ENCODE assay signal across 25 mouse cellular contexts in the genomic region with DNA sequence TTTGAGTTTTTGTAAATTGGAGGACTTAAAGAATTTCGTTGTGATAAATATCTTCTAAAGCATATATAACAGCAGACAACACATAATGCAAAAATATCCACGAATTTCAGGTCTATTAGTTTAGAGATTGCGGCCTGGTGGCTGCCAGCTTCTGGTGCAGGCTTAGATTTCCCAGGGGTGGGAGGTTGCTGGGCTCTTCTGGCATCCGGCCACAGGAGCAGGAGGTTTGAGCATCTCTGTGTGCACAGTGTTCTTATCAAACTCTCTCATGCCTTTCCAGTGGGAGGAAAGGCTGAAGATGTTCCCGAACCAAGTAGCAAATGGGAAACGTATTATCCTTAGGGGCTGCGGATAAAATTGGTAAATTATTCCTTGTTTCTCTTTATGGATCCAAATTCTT.
DNase-seq lines count a peak whose midpoint lies in the region; ATAC-seq and TF ChIP-seq lines count a peak whose summit lies in the region.
"Had no signal": no experiment of that assay in that cellular context is flagged by ENCODE, and none has a peak within 500 bp of the region (broad histone marks: within the 10 kb centered on the region; RNA-seq: fewer than 3 reads in every experiment).

No protein-coding gene starts in this region.

- H3K36me3 ChIP-seq in forebrain, embryonic 14.5 days (ENCODE audit: control insufficient read depth, insufficient read depth, low read length), result no peaks in the 10 kb centered on the region
- H3K36me3 ChIP-seq in forebrain, embryonic 10.5 days (replicated peaks), result no peaks in the 10 kb centered on the region
- no peaks in the 10 kb centered on the region for H3K36me3 ChIP-seq in kidney, embryonic 15.5 days
- no peaks in the 10 kb centered on the region for H3K36me3 ChIP-seq in heart, embryonic 10.5 days
- H3K36me3 ChIP-seq: G1E; hindbrain, embryonic 10.5 days; intestine, embryonic 15.5 days; limb, embryonic 12.5 days had no signal

- TF ChIP-seq CTCF in brain, embryonic 14.5 days (IDR thresholded peaks at IDR 0.05; ENCODE audit: borderline replicate concordance, extremely low read depth, insufficient read depth, insufficient read length), result no peak

- no peak overlapping the region for H3K4me3 ChIP-seq in forebrain, embryonic 14.5 days (ENCODE audit: low read depth, low read length)
- H3K4me3 ChIP-seq in forebrain, embryonic 10.5 days, result no peak overlapping the region
- no peak overlapping the region for H3K4me3 ChIP-seq in kidney, embryonic 15.5 days (replicated peaks)
- H3K4me3 ChIP-seq in heart, embryonic 10.5 days, result no peak overlapping the region
- H3K4me3 ChIP-seq: erythroblast, embryonic 14.5 days; forebrain, embryonic 13.5 days; hindbrain, embryonic 10.5 days; intestine, embryonic 15.5 days; limb, embryonic 12.5 days had no signal

- H3K4me2 ChIP-seq in forebrain, embryonic 14.5 days (ENCODE audit: low read length), result no peak overlapping the region
- 0 out of 2 replicates have a peak overlapping the region, but pooled peaks have one; percentile 9 for H3K4me2 ChIP-seq in kidney, embryonic 15.5 days
- H3K4me2 ChIP-seq: forebrain, embryonic 13.5 days; heart, embryonic 11.5 days; intestine, embryonic 15.5 days; limb, embryonic 12.5 days; liver, embryonic 11.5 days had no signal

- WGBS in forebrain, embryonic 14.5 days, result 73% methylated on average over 7 of the region's 7 CpGs
- 83% methylated on average over 7 of the region's 7 CpGs for WGBS in forebrain, embryonic 10.5 days
- WGBS in kidney, embryonic 15.5 days, result 64% methylated on average over 7 of the region's 7 CpGs
- 64% methylated on average over 7 of the region's 7 CpGs for WGBS in heart, embryonic 10.5 days

- DNase-seq in forebrain, embryonic 14.5 days (ENCODE audit: low spot score), result peak; percentile 43
- DNase-seq in forebrain, embryonic 10.5 days (ENCODE audit: extremely low spot score, low spot score), result no peak
- DNase-seq in kidney, adult 18-20 months, result no peak
- DNase-seq in brain, embryonic 14.5 days (ENCODE audit: low read depth), result peak; percentile 63
- DNase-seq in kidney, postnatal 14 days, result peak; percentile 55
- DNase-seq in heart, embryonic 10.5 days (ENCODE audit: low spot score), result no peak
- DNase-seq: cerebellum, adult 2 months; gastrocnemius, postnatal 10 days; heart, postnatal 10 days; liver, postnatal 0 days; right cerebral cortex, postnatal 14 days had no signal

- no peaks in the 10 kb centered on the region for H3K9me3 ChIP-seq in forebrain, embryonic 14.5 days (replicated peaks; ENCODE audit: control insufficient read depth, low read length)
- H3K9me3 ChIP-seq in forebrain, embryonic 10.5 days, result no peaks in the 10 kb centered on the region
- H3K9me3 ChIP-seq in kidney, embryonic 15.5 days (replicated peaks), result no peaks in the 10 kb centered on the region
- no peaks in the 10 kb centered on the region for H3K9me3 ChIP-seq in heart, embryonic 10.5 days
- H3K9me3 ChIP-seq: forebrain, embryonic 13.5 days; G1E; hindbrain, embryonic 10.5 days; intestine, embryonic 15.5 days; limb, embryonic 12.5 days had no signal

- ATAC-seq in forebrain, embryonic 14.5 days, result no peak
- no peak for ATAC-seq in kidney, embryonic 15.5 days (replicated peaks; ENCODE audit: low FRiP score)
- ATAC-seq in erythroblast, adult 5-6 weeks (replicated peaks; ENCODE audit: low FRiP score, poor library complexity, severe bottlenecking), result no peak
- ATAC-seq: forebrain, embryonic 13.5 days; intestine, embryonic 15.5 days; liver, postnatal 0 days; lung, postnatal 0 days had no signal

- no peak overlapping the region for H3K27ac ChIP-seq in forebrain, embryonic 14.5 days (ENCODE audit: low read depth, low read length)
- H3K27ac ChIP-seq in forebrain, embryonic 10.5 days, result no peak overlapping the region
- H3K27ac ChIP-seq in kidney, embryonic 15.5 days, result peak overlapping the region; percentile 95
- no peak overlapping the region for H3K27ac ChIP-seq in heart, embryonic 10.5 days
- H3K27ac ChIP-seq: forebrain, embryonic 13.5 days; hindbrain, embryonic 10.5 days; intestine, embryonic 15.5 days; limb, embryonic 12.5 days; macrophage; stomach, postnatal 0 days had no signal

- no peaks in the 10 kb centered on the region for H3K4me1 ChIP-seq in forebrain, embryonic 14.5 days (ENCODE audit: control insufficient read depth, insufficient read depth, low read length)
- H3K4me1 ChIP-seq in forebrain, embryonic 10.5 days, result no peaks in the 10 kb centered on the region
- peaks cover 64% of the 10 kb centered on the region for H3K4me1 ChIP-seq in kidney, embryonic 15.5 days
- no peaks in the 10 kb centered on the region for H3K4me1 ChIP-seq in heart, embryonic 10.5 days
- H3K4me1 ChIP-seq: forebrain, embryonic 13.5 days; hindbrain, embryonic 10.5 days; intestine, embryonic 15.5 days; limb, embryonic 12.5 days had no signal

- no peak overlapping the region for H3K9ac ChIP-seq in forebrain, embryonic 14.5 days (ENCODE audit: low read length)
- no peak overlapping the region for H3K9ac ChIP-seq in kidney, embryonic 15.5 days
- H3K9ac ChIP-seq: forebrain, embryonic 13.5 days; intestine, embryonic 15.5 days; limb, embryonic 12.5 days; liver, postnatal 0 days had no signal

- TF ChIP-seq POLR2A in brain, embryonic 14.5 days (IDR thresholded peaks at IDR 0.05; ENCODE audit: borderline replicate concordance, extremely low read depth, insufficient read depth, insufficient read length, poor library complexity, severe bottlenecking), result no peak

- 0 out of 2 replicates have a peak, but pooled peaks cover 11% of the 10 kb centered on the region for H3K27me3 ChIP-seq in forebrain, embryonic 14.5 days (replicated peaks; ENCODE audit: control insufficient read depth, insufficient read depth, low read length)
- peaks cover 46% of the 10 kb centered on the region for H3K27me3 ChIP-seq in forebrain, embryonic 10.5 days (ENCODE audit: poor library complexity, severe bottlenecking)
- H3K27me3 ChIP-seq in kidney, embryonic 15.5 days, result peaks cover 6% of the 10 kb centered on the region
- H3K27me3 ChIP-seq in heart, embryonic 10.5 days (ENCODE audit: insufficient read depth, poor library complexity, severe bottlenecking), result peaks cover 51% of the 10 kb centered on the region
- H3K27me3 ChIP-seq: intestine, embryonic 15.5 days; Patski had no signal

Comparison
In these comparisons a context has a peak if more than half of its experiments do, and no peak if none do; other contexts are left out.
1. DNase-seq: peak in forebrain, embryonic 14.5 days (single experiment), brain, embryonic 14.5 days (single experiment) and kidney, postnatal 14 days (single experiment); none in forebrain, embryonic 10.5 days (single experiment), kidney, adult 18-20 months (single experiment) and heart, embryonic 10.5 days (single experiment).